Mouse (Mus musculus) olfactory bulb, adult 2 months (tissue): ENCODE results near the gene Sumf1.

ENCODE experiments used
- CTCF ChIP-seq: fragments of 200-500 bp; IDR thresholded peaks from 2 replicates; pipeline ENCODE4 v1.5.1; 2012; ENCODE audit warnings: low read depth, mild to moderate bottlenecking, low read length, moderate library complexity; ENCODE audit not compliant: insufficient read depth
- POLR2A ChIP-seq: fragments of 200-500 bp; IDR thresholded peaks from 2 replicates; pipeline ENCODE4 v1.6.1; 2012; ENCODE audit warnings: mild to moderate bottlenecking, low read depth, low read length, moderate library complexity; ENCODE audit not compliant: insufficient read depth

GRCm38 (mm10) chr6:108125474-108125873 lies 59.9 kb downstream of the Sumf1 start:
- TF ChIP-seq CTCF (no peak), POLR2A (no peak)
